Mouse (Mus musculus): ENCODE measurements around the gene Tnnt3.

GRCm38 (mm10) chr7:142499010-142499721 lies 530 bp downstream of the Tnnt3 start:
- TF ChIP-seq CTCF (IDR thresholded peaks at IDR 0.05) (no peak), POLR2A (IDR thresholded peaks at IDR 0.05; ENCODE audit: insufficient read depth, low read depth, low read length) (no peak)
